Mouse (Mus musculus): ENCODE measurements around the gene Ncoa1.

GRCm38 (mm10) chr12:4481687-4482086, 4.7 kb upstream of the Ncoa1 start:
- TF ChIP-seq GATA1 (IDR thresholded peaks at IDR 0.05; ENCODE audit: borderline replicate concordance, low read length) (no peak), CTCF (IDR thresholded peaks at IDR 0.05; ENCODE audit: low read depth, low read length) (no peak), POLR2AphosphoS5 (IDR thresholded peaks at IDR 0.05; ENCODE audit: insufficient replicate concordance, low read depth, low read length) (no peak), TAL1 (conservative IDR thresholded peaks at IDR 0.05; ENCODE audit: low read depth, low read length) (no peak)

All from G1E (cell line).